Mouse (Mus musculus): ENCODE results near the gene Baat.
A peak's percentile ranks its signal among the peaks of the same experiment; 100 is the strongest.
"Not testable (repeated sequence)": the region's sequence is repeated elsewhere in the genome, so short reads cannot be mapped to it uniquely, and the experiment has no call there.

Gene Baat

GRCm38 (mm10) chr4:49478118-49478877, 28.1 kb downstream of the Baat start:
- Histone ChIP-seq H3K4me3 (replicated peaks; ENCODE audit: low read length) (peak overlapping the region; percentile 23; the same call in 1 of the 2 replicates), H3K27me3 (ENCODE audit: insufficient read depth, low read length) (no peaks in the 10 kb centered on the region), H3K9me3 (ENCODE audit: low read length) (peaks cover 15% of the 10 kb centered on the region), H3K36me3 (ENCODE audit: insufficient read depth, low read length) (no peaks in the 10 kb centered on the region), H3K4me1 (replicated peaks; ENCODE audit: low read depth, low read length) (peaks cover 32% of the 10 kb centered on the region)
- TF ChIP-seq NANOG (IDR thresholded peaks at IDR 0.05; ENCODE audit: borderline replicate concordance, low read length) (no peak), POU5F1 (IDR thresholded peaks at IDR 0.05; ENCODE audit: borderline replicate concordance, low read length) (no peak), CTCF (conservative IDR thresholded peaks at IDR 0.05; ENCODE audit: low read length) (no peak)

- Histone ChIP-seq H3K9me3 (ENCODE audit: low read length) (peaks cover 15% of the 10 kb centered on the region), H3K4me3 (replicated peaks; ENCODE audit: low read length) (no peak overlapping the region), H3K36me3 (ENCODE audit: insufficient read depth, low read length) (no peaks in the 10 kb centered on the region), H3K4me1 (replicated peaks; ENCODE audit: low read depth, low read length) (peaks cover 21% of the 10 kb centered on the region), H3K27me3 (ENCODE audit: insufficient read depth, low read length) (no peaks in the 10 kb centered on the region)
- TF ChIP-seq POU5F1 (IDR thresholded peaks at IDR 0.05; ENCODE audit: borderline replicate concordance, low read length), result no peak
- no peak for TF ChIP-seq CTCF (conservative IDR thresholded peaks at IDR 0.05; ENCODE audit: low read length)
- TF ChIP-seq NANOG (IDR thresholded peaks at IDR 0.05; ENCODE audit: borderline replicate concordance, low read length), result no peak
Measured at GRCm38 (mm10) chr4:49474583-49474982, 31.8 kb downstream of the Baat start.

DNA sequence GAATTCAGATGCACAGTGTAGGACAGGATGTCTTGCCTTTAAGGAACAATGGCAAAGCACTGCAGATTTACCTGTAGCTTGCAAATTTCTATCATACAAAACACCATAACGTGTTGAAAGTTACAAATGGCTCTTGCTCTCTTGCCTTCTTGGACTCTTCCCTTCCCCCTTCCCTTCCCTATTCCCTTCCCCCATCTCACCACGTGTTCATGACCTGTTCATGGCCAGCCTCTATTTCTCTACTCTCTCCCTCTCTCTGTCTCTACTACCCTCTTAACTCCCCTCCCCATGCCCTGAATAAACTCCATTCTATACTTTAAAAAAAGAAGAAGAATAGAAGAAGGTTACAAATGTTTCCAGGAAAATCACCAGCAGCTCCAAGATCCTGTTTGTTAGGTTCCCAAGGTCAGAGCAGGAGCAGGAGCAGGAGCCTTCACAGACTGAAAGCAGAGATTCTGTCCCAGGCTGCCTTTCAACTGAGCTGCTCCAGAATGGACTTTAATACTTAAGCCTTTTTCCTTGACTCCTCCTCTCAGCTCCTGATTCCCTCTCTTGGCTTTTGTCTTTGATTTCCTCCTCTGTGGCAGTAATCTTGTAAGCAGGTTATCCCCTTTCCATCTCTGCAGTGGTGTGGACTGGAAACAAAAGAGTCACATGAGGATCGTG, 32.8 kb downstream of the Baat start, which contains the start of gene Acnat1:
Acnat1 (minus strand) TSS at position 478 of the 666 bp plus-strand sequence.
- TF ChIP-seq POU5F1 (IDR thresholded peaks at IDR 0.05; ENCODE audit: borderline replicate concordance, low read length) (no peak), CTCF (conservative IDR thresholded peaks at IDR 0.05; ENCODE audit: low read length) (no peak), NANOG (IDR thresholded peaks at IDR 0.05; ENCODE audit: borderline replicate concordance, low read length) (no peak)
- H3K4me1 ChIP-seq (replicated peaks; ENCODE audit: low read depth, low read length), result peaks cover 16% of the 10 kb centered on the region
- H3K4me3 ChIP-seq (replicated peaks; ENCODE audit: low read length), result no peak within 1 kb of the TSS
- H3K27me3 ChIP-seq (ENCODE audit: insufficient read depth, low read length), result no peaks in the 10 kb centered on the region
- no peaks in the 10 kb centered on the region for H3K36me3 ChIP-seq (ENCODE audit: insufficient read depth, low read length)
- peaks cover 18% of the 10 kb centered on the region for H3K9me3 ChIP-seq (ENCODE audit: low read length)

- Histone ChIP-seq H3K4me3 (replicated peaks; ENCODE audit: low read length) (no peak overlapping the region), H3K36me3 (ENCODE audit: insufficient read depth, low read length) (no peaks in the 10 kb centered on the region), H3K9me3 (ENCODE audit: low read length) (peaks cover 21% of the 10 kb centered on the region), H3K27me3 (ENCODE audit: insufficient read depth, low read length) (no peaks in the 10 kb centered on the region), H3K4me1 (replicated peaks; ENCODE audit: low read depth, low read length) (peaks cover 10% of the 10 kb centered on the region; the same call in 1 of the 2 replicates)
- TF ChIP-seq NANOG (IDR thresholded peaks at IDR 0.05; ENCODE audit: borderline replicate concordance, low read length) (no peak), POU5F1 (IDR thresholded peaks at IDR 0.05; ENCODE audit: borderline replicate concordance, low read length) (no peak), CTCF (conservative IDR thresholded peaks at IDR 0.05; ENCODE audit: low read length) (no peak)
Measured at GRCm38 (mm10) chr4:49469435-49470151, 36.8 kb downstream of the Baat start.

DNA sequence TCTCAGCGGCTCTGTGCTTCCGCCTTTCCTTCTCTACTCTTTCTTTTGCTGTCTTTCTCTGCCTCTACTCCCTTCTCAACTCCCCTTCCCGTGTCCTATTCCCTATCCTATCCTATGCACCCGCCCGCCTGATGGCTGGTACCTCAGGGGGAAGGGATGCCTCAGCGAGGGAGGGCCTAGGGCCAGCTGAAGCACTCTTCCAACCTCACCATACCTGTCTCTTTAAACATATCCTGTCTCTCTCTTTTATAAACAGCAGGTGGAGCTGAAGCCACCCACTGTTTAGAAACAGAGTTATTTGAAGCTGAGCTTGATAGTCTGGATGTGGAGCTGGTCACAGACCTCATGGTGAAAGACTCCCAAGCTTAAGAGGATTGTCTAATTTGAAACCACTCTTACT, 39.0 kb downstream of the Baat start:
- Histone ChIP-seq H3K9me3 (ENCODE audit: low read length) (peaks cover 21% of the 10 kb centered on the region), H3K4me3 (replicated peaks; ENCODE audit: low read length) (peak overlapping the region; percentile 73), H3K36me3 (ENCODE audit: insufficient read depth, low read length) (no peaks in the 10 kb centered on the region), H3K4me1 (replicated peaks; ENCODE audit: low read depth, low read length) (no peaks in the 10 kb centered on the region), H3K27me3 (ENCODE audit: insufficient read depth, low read length) (no peaks in the 10 kb centered on the region)
- TF ChIP-seq NANOG (IDR thresholded peaks at IDR 0.05; ENCODE audit: borderline replicate concordance, low read length) (no peak), CTCF (conservative IDR thresholded peaks at IDR 0.05; ENCODE audit: low read length) (no peak; the same call in 1 of the 2 replicates), POU5F1 (IDR thresholded peaks at IDR 0.05; ENCODE audit: borderline replicate concordance, low read length) (no peak)

GRCm38 (mm10) chr4:49456171-49456570, 50.2 kb downstream of the Baat start:
- Histone ChIP-seq H3K4me1 (replicated peaks; ENCODE audit: low read depth, low read length) (no peaks in the 10 kb centered on the region), H3K9me3 (ENCODE audit: low read length) (no peaks in the 10 kb centered on the region), H3K36me3 (ENCODE audit: insufficient read depth, low read length) (no peaks in the 10 kb centered on the region), H3K27me3 (ENCODE audit: insufficient read depth, low read length) (no peaks in the 10 kb centered on the region), H3K4me3 (replicated peaks; ENCODE audit: low read length) (no peak overlapping the region)
- no peak for TF ChIP-seq POU5F1 (IDR thresholded peaks at IDR 0.05; ENCODE audit: borderline replicate concordance, low read length)
- TF ChIP-seq CTCF (conservative IDR thresholded peaks at IDR 0.05; ENCODE audit: low read length), result no peak
- TF ChIP-seq NANOG (IDR thresholded peaks at IDR 0.05; ENCODE audit: borderline replicate concordance, low read length), result no peak

- Histone ChIP-seq H3K4me1 (replicated peaks; ENCODE audit: low read depth, low read length) (no peaks in the 10 kb centered on the region), H3K4me3 (replicated peaks; ENCODE audit: low read length) (no peak overlapping the region), H3K9me3 (ENCODE audit: low read length) (no peaks in the 10 kb centered on the region), H3K36me3 (ENCODE audit: insufficient read depth, low read length) (no peaks in the 10 kb centered on the region), H3K27me3 (ENCODE audit: insufficient read depth, low read length) (no peaks in the 10 kb centered on the region)
- no peak for TF ChIP-seq CTCF (conservative IDR thresholded peaks at IDR 0.05; ENCODE audit: low read length)
- TF ChIP-seq POU5F1 (IDR thresholded peaks at IDR 0.05; ENCODE audit: borderline replicate concordance, low read length), result no peak
- TF ChIP-seq NANOG (IDR thresholded peaks at IDR 0.05; ENCODE audit: borderline replicate concordance, low read length), result no peak
Measured at GRCm38 (mm10) chr4:49451848-49452551, 54.4 kb downstream of the Baat start.

GRCm38 (mm10) chr4:49451133-49451847, 55.1 kb downstream of the Baat start:
- H3K4me3 ChIP-seq (replicated peaks; ENCODE audit: low read length); H3K4me1 ChIP-seq (replicated peaks; ENCODE audit: low read depth, low read length); H3K36me3 ChIP-seq (ENCODE audit: insufficient read depth, low read length); H3K9me3 ChIP-seq (ENCODE audit: low read length); H3K27me3 ChIP-seq (ENCODE audit: insufficient read depth, low read length): not testable (repeated sequence)

All from E14TG2a.4 (cell line).